Mouse (Mus musculus): ENCODE measurements around the gene Pex6.

GRCm38 (mm10) chr17:46721077-46721476 lies 9.8 kb downstream of the Pex6 start:
- TF ChIP-seq CTCF (IDR thresholded peaks at IDR 0.05; ENCODE audit: low read depth) (no peak), EP300 (IDR thresholded peaks at IDR 0.05; ENCODE audit: low read depth) (no peak)

All from heart, postnatal 0 days (tissue).